Mouse (Mus musculus) lung, postnatal 14 days (tissue): Measurements from ENCODE around the gene Plxdc1.

Experiments used
- DNase-seq: peaks from one replicate; pipeline ENCODE4 v3.0.0; 2021

Gene Plxdc1

DNA sequence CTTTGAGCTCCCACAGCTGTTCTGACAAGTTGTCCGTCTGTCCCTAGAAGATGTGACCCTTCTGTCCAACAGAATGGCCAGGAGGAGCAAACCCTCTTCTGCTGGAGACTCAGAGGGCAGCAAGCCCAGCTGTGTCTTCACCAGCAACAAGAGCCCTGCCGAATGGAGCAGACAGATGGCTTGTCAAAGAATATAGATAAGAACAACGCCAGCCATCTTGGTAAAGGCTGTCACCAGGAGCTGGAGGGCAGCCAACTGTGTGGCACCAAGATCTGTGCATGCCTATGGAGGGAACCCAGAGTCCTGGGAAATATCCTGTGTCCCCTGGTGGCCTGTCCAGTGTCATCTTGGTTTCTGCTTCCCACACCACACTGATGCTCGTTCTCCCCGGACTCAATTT is 78.3 kb downstream of the Plxdc1 start:
- DNase-seq, result no peak

- DNase-seq, result no peak
Observed at GRCm38 (mm10) chr11:97906905-97907304, 79.3 kb downstream of the Plxdc1 start.

- DNase-seq, result no peak
Observed at GRCm38 (mm10) chr11:97905941-97906340, 80.3 kb downstream of the Plxdc1 start.

- DNase-seq, result no peak
Observed at GRCm38 (mm10) chr11:97905540-97905939, 80.7 kb downstream of the Plxdc1 start.

GRCm38 (mm10) chr11:97904801-97905200 is 81.4 kb downstream of the Plxdc1 start:
- no peak for DNase-seq

DNA sequence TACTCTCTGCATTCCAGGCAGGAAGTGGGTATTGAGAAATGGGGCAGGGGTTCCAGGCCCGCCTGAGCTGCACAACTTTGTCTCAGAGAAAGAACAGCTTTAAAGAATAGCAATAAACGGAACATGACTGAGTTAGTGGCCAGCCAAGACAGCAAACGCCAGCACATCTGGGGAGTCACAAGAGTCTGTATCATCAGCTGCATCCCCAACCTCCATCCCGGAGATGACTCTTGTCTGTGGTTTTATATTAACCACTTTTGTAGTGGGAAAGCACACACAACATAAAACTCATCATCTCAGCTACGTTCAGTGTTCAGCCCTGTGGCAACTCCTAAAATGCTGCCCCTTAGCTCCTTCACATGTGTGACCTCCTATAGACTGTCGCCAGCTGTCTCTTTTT is 84.4 kb downstream of the Plxdc1 start:
- DNase-seq, result no peak

- DNase-seq, result peak; percentile 96
Observed at GRCm38 (mm10) chr11:97899822-97900221, 86.4 kb downstream of the Plxdc1 start.

GRCm38 (mm10) chr11:97897568-97898185 is 88.6 kb downstream of the Plxdc1 start:
- no peak for DNase-seq

DNA sequence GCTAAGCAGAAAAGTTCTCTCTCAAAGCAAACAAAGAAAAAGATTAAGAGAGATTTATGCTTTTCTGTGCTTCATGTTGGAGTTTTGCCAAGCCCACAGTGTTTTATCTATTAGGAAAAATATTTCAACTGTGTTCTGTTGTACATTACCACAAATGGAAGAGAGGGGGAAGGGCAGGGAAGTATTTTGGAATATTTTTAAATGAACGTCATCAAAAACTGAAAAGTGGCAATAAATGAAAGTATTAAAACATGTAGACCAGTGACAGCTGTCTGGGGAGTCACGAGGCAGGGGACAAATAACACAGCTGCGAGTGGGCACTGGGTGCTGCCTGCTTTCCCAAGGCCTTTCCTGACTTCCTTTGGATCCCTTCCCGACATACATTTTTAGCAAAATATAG is 89.6 kb downstream of the Plxdc1 start:
- DNase-seq, result no peak

GRCm38 (mm10) chr11:97891821-97892220 is 94.4 kb downstream of the Plxdc1 start:
- no peak for DNase-seq

GRCm38 (mm10) chr11:97885296-97885915 is 100.8 kb downstream of the Plxdc1 start:
- no peak for DNase-seq

GRCm38 (mm10) chr11:97884601-97885185 is 101.6 kb downstream of the Plxdc1 start:
- DNase-seq, result no peak

GRCm38 (mm10) chr11:97883918-97884600 is 102.2 kb downstream of the Plxdc1 start, which contains the start of gene Fbxo47:
Gene Fbxo47 (minus strand): TSS chr11:97884154.
- DNase-seq, result peak; percentile 97

DNA sequence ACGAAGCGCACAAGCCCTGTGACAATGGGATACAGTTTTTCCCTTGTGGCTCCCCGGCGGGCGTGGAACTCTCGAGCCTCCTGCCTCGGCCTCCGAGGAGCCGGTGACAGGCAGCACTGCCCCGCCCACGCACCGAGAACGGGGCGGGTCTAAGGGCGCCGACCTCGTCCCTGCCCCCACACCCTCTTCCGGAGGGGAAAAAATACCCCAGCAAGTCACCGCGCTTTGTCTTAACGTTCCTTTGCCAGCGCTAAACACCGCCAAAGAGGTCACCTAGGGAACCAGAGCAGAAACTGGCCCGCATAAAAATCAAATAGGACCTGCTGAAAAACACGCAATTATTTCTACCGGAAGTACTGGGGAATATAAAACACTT is 102.7 kb downstream of the Plxdc1 start:
- peak; percentile 68 for DNase-seq

- DNase-seq, result no peak
Observed at GRCm38 (mm10) chr11:97880362-97880761, 105.9 kb downstream of the Plxdc1 start.

- no peak for DNase-seq
Observed at GRCm38 (mm10) chr11:97877341-97877740, 108.9 kb downstream of the Plxdc1 start.

DNA sequence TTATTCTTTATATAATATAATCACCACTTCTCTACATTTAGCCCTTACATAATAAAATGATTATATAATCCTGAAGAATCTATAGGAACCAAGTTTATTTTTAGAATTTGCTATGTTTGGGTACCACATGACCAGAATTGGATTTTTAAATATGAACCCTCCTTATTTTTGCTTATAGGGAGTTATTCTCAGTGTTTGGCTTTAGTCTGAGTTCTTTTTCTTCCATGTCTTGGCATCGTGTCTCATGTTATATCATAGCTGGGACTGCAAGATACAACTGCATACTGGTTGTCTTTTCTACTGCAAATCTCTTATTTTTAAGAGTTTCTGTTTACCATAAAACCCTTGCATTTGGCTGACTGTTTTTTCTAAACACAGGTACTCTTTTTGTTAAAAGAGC is 111.8 kb downstream of the Plxdc1 start:
- no peak for DNase-seq
